Mouse (Mus musculus) left cerebral cortex, adult 11 months (tissue): ENCODE data around the gene Cep89.

Source experiments
- DNase-seq: peaks from one replicate; pipeline ENCODE4 v3.0.0; 2022; ENCODE audit warnings: low spot score

Cep89 gene

GRCm38 (mm10) chr7:35386525-35386952, 10.3 kb upstream of the Cep89 start:
- DNase-seq, result no peak

GRCm38 (mm10) chr7:35388694-35389093, 8.1 kb upstream of the Cep89 start:
- DNase-seq, result no peak

GRCm38 (mm10) chr7:35392935-35393334, 3.9 kb upstream of the Cep89 start:
- no peak for DNase-seq

GRCm38 (mm10) chr7:35395734-35396456, 940 bp upstream of the Cep89 start:
- no peak for DNase-seq

- no peak for DNase-seq
Observed at GRCm38 (mm10) chr7:35401169-35401568, 4.3 kb downstream of the Cep89 start.

- no peak for DNase-seq
Observed at GRCm38 (mm10) chr7:35415226-35415625, 18.4 kb downstream of the Cep89 start.

GRCm38 (mm10) chr7:35415801-35416653, 19.2 kb downstream of the Cep89 start:
- no peak for DNase-seq

GRCm38 (mm10) chr7:35416654-35416948, 19.8 kb downstream of the Cep89 start:
- no peak for DNase-seq

- no peak for DNase-seq
Observed at GRCm38 (mm10) chr7:35423071-35423470, 26.2 kb downstream of the Cep89 start.

- DNase-seq, result no peak
Observed at GRCm38 (mm10) chr7:35428146-35428545, 31.3 kb downstream of the Cep89 start.

- DNase-seq, result no peak
Observed at GRCm38 (mm10) chr7:35435266-35435665, 38.4 kb downstream of the Cep89 start.

- DNase-seq, result no peak
Observed at GRCm38 (mm10) chr7:35447501-35447900, 50.7 kb downstream of the Cep89 start.

- no peak for DNase-seq
Observed at GRCm38 (mm10) chr7:35447996-35448846, 51.4 kb downstream of the Cep89 start, which contains the start of gene Slc7a9. TSS of gene Slc7a9 (plus strand) at chr7:35448796.

- DNase-seq, result no peak
Observed at GRCm38 (mm10) chr7:35448867-35449266, 52.0 kb downstream of the Cep89 start.

- DNase-seq, result no peak
Observed at GRCm38 (mm10) chr7:35456091-35456814, 59.4 kb downstream of the Cep89 start.

GRCm38 (mm10) chr7:35460971-35461370, 64.1 kb downstream of the Cep89 start:
- DNase-seq, result no peak

GRCm38 (mm10) chr7:35465027-35465426, 68.2 kb downstream of the Cep89 start:
- no peak for DNase-seq

GRCm38 (mm10) chr7:35467856-35468255, 71.0 kb downstream of the Cep89 start:
- no peak for DNase-seq

GRCm38 (mm10) chr7:35470794-35471193, 74.0 kb downstream of the Cep89 start:
- no peak for DNase-seq

- DNase-seq, result no peak
Observed at GRCm38 (mm10) chr7:35476457-35476856, 79.6 kb downstream of the Cep89 start.

GRCm38 (mm10) chr7:35485126-35485525, 88.3 kb downstream of the Cep89 start:
- no peak for DNase-seq

- no peak for DNase-seq
Observed at GRCm38 (mm10) chr7:35486553-35486952, 89.7 kb downstream of the Cep89 start.
